Mouse (Mus musculus) adrenal gland, postnatal 14 days (tissue): Measurements from ENCODE around the gene Arhgap29. TPM values are rescaled to one million over a fixed set of nuclear protein-coding genes. Genes with fewer than 3 reads are reported as not detected.

Experiments
- DNase-seq: peaks from one replicate; pipeline ENCODE4 v3.0.0; 2021; ENCODE audit warnings: mixed read lengths
- total RNA-seq: library from RNA; stranded (reverse); gene quantifications from 2 replicates; pipeline ENCODE4 v1.2.3, GENCODE M21; 2021

Arhgap29 gene
- total RNA-seq, 1 experiment from 2014 or later, result 83.4 TPM

GRCm38 (mm10) chr3:121941204-121941745, 11.1 kb upstream of the Arhgap29 start:
- DNase-seq, result peak; percentile 10

GRCm38 (mm10) chr3:121945957-121946356, 6.4 kb upstream of the Arhgap29 start:
- DNase-seq, result peak; percentile 22

- DNase-seq, result no peak
Observed at GRCm38 (mm10) chr3:121946765-121947164, 5.6 kb upstream of the Arhgap29 start.

- no peak for DNase-seq
Observed at GRCm38 (mm10) chr3:121950139-121950538, 2.2 kb upstream of the Arhgap29 start.

- no peak for DNase-seq
Observed at GRCm38 (mm10) chr3:121951116-121951515, 1.2 kb upstream of the Arhgap29 start.

GRCm38 (mm10) chr3:121953049-121953432, 700 bp downstream of the Arhgap29 start:
- peak; percentile 98 for DNase-seq

- DNase-seq, result peak; percentile 68
Observed at GRCm38 (mm10) chr3:121953433-121954161, 1.3 kb downstream of the Arhgap29 start.

GRCm38 (mm10) chr3:121954421-121954820, 2.1 kb downstream of the Arhgap29 start:
- no peak for DNase-seq

- no peak for DNase-seq
Observed at GRCm38 (mm10) chr3:121955527-121955926, 3.2 kb downstream of the Arhgap29 start.

- DNase-seq, result peak; percentile 20
Observed at GRCm38 (mm10) chr3:121956789-121957188, 4.4 kb downstream of the Arhgap29 start.

GRCm38 (mm10) chr3:121957606-121958344, 5.4 kb downstream of the Arhgap29 start:
- DNase-seq, result no peak

GRCm38 (mm10) chr3:121964173-121964572, 11.8 kb downstream of the Arhgap29 start:
- peak; percentile 40 for DNase-seq

GRCm38 (mm10) chr3:121967681-121968476, 15.5 kb downstream of the Arhgap29 start:
- peak; percentile 96 for DNase-seq

- peak; percentile 75 for DNase-seq
Observed at GRCm38 (mm10) chr3:121968621-121969020, 16.3 kb downstream of the Arhgap29 start.

GRCm38 (mm10) chr3:121969451-121969850, 17.1 kb downstream of the Arhgap29 start:
- DNase-seq, result no peak

- peak; percentile 25 for DNase-seq
Observed at GRCm38 (mm10) chr3:121973761-121974160, 21.4 kb downstream of the Arhgap29 start.

- no peak for DNase-seq
Observed at GRCm38 (mm10) chr3:121975381-121975780, 23.0 kb downstream of the Arhgap29 start.

GRCm38 (mm10) chr3:121981306-121981705, 29.0 kb downstream of the Arhgap29 start:
- no peak for DNase-seq

- DNase-seq, result no peak
Observed at GRCm38 (mm10) chr3:121982450-121982849, 30.1 kb downstream of the Arhgap29 start.

GRCm38 (mm10) chr3:121995125-121995524, 42.8 kb downstream of the Arhgap29 start:
- DNase-seq, result no peak

- DNase-seq, result no peak
Observed at GRCm38 (mm10) chr3:121999934-122000333, 47.6 kb downstream of the Arhgap29 start.

GRCm38 (mm10) chr3:122001568-122001967, 49.2 kb downstream of the Arhgap29 start:
- peak; percentile 25 for DNase-seq
